Mouse (Mus musculus) myocyte (in vitro differentiated cells): ENCODE measurements around the gene Hnrnpk.

ENCODE experiments used
- MAX ChIP-seq: IDR thresholded peaks from one replicate; pipeline ENCODE4 v1.6.1; 2011; ENCODE audit warnings: low read depth, mild to moderate bottlenecking, control low read depth
- USF1 ChIP-seq: IDR thresholded peaks from one replicate; pipeline ENCODE4 v1.6.1; 2011; ENCODE audit warnings: low read depth, mild to moderate bottlenecking, control low read depth, moderate library complexity

DNA sequence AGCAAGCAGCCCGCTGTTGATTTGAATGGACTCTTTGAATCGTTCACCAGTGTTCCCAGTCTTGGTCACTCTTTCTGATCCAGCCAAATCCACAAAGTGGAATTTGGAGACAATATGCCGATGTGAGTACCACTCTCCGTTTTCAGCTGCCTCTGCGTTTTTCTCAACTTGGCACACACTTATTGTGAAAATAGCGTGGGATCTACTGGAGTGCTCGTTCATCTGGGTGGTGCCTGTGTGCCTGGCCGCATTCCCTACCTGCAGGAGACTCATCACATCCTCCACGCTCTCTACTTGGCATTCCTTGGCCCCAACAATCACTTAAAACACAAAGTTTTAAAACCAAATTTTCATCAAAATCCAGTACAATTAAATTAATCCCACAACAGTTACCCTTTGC, 58.6 kb downstream of the Hnrnpk start:
- TF ChIP-seq MAX, result no peak
- no peak for TF ChIP-seq USF1
